Mouse (Mus musculus): Measurements from ENCODE around the gene Mylip.
A peak's percentile ranks its signal among the peaks of the same experiment; 100 is the strongest.

The Mylip gene

DNA sequence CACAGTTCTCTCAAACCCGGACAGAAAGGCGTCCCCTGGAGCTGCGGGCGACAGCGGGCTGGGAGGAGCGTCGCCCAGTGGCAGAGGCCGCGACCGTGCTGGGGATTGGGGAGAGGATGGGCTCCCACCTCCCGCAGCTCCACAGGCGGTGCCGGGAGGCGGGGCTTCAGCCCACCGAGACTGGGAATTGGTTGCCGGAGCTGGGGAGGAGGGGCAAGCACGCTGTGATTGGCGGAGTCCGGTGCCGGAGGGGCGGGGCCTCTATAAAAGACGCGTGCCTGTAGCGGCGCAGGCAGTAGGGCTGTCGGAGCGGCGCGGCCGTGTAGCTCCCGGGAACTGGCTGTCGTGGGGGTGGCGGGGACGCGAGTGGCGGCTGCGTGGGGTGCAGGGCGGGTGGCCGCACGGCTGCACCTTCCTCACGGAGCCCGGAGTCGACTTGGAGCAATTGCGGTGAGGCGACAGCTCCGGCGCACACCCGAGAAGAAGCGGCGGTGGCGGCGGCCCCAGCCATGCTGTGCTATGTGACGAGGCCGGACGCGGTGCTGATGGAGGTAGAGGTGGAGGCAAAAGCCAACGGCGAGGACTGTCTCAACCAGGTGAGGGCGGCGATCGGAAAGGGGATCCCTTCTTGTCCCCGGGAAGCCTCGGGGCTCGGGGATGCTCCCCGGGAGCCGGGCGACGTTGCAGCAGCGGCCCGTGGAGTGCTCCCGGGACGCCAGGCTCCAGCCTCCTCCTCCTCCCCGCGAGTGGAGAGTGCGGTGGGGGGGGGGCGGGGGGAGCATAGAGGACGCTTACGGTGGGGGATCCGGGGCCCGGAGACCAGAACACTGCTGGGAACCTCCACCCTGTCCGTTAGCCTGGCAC is at the start of gene Mylip:
Gene Mylip, plus strand, starts transcription at position 295 of the 864 bp plus-strand sequence.
- DNase-seq (ENCODE audit: low spot score in 2 of 2) = peak; percentile 99 to 100

DNA sequence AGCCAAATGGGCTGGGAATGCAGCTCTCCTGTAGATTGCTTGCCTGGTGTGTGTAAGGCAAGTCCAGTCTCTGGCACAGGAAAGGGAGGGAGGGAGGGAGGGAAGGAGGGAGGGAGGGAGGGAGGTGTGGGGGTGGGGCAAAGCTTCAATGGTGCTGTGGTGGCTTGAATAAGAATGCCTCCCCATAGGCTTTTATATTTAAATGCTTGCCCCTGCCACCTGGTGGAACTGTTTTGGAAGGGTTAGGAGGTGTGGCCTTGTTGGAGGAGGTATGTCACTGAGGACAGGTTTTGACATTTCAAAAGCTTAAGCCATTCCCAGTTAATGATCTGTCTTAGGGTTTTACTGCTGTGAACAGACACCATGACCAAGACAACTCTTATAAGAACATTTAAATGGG is 47.6 kb upstream of the Mylip start:
- no peak for DNase-seq (ENCODE audit: low spot score in 2 of 2)

DNA sequence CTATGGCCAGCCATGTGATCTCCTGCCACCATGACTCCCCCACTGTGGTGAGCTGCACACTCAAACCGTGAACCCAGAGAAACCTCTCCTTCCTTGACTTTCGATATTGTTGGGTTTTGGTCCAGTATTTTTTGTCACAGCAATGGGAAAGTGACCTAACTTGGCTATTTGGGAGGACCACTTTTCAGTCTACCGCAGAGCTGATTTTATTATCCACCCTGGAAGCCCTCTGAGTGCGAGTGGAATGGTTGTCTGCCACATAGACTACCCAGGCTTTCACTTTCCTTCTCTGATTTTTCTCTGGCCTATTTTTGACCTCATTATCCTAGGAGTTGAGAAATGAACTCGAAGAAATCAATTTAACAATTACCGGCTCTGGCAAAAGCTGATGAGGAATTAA is 46.0 kb upstream of the Mylip start:
- DNase-seq (ENCODE audit: low spot score in 2 of 2) = no peak

DNA sequence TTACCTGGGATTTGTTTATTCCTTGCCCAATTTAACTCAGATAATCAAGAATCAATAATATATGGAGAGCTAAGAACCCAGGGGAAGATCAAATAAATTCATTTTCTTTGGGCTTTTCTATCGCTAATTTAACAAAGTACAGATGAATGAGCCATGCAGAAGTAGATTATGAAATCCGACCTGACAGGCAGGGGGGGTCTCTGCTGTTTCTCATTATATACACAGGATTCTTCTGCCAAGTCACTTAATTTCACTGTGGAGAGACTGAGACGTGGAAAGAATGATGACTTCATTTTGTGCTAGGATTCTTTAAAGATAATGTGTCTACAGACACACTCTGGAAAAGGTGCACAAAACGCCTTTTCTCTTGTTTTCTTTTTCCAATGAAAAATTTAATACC is 45.6 kb upstream of the Mylip start:
- no peak for DNase-seq (ENCODE audit: low spot score in 2 of 2)

DNA sequence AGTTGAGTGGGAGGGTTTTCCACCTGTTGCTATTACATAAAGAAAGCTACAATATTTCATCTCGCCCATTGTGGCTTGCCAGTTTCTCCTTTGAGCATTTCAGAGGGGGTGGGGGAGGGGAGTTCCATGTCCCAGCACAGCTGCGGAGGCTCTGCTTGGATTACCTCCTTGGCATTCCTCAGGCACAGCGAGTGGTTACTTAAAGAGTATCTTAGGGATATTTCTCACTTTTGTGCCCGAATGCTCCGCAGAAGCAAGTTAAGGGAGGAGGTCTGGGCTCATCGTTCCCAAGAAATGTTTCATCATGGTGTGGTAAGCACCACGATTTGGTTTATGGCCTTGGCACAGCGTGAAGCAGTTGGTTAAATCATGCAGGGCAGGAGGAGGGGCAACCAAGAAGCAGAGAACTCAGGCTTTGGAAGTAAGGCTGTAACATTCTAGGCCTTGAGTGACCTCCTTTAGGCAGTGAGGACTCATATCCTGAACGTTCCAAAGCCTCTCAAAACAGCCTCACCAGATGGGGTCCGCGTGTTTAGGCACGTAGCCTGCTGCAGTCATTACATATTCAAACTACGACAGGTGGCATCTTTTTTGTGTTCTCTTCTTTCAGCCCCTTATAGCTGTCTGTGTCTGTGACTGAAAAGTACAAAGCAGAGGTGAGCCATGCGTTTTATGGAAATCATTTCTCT is 43.9 kb upstream of the Mylip start:
- DNase-seq (ENCODE audit: low spot score in 2 of 2) = no peak

DNA sequence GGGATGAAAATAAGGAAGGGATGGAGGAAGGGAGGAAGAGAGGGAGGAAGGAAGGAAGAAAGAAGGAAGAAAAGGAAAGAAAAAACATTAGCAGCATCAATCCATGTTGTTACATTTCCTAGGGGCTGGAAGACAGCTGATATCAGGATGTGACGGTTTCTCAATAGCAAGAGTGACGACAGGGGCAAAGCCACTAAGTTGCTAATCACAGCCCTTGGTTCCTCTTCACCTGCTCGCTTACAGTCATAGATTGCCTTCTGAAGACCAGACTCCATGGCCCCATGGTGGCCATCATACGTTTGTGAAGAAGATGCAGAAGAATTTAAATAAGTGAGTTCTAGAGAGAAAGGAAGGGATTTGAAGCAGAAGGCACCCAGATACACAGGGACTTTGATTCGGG is 38.1 kb upstream of the Mylip start:
- DNase-seq (ENCODE audit: low spot score in 2 of 2) = no peak

DNA sequence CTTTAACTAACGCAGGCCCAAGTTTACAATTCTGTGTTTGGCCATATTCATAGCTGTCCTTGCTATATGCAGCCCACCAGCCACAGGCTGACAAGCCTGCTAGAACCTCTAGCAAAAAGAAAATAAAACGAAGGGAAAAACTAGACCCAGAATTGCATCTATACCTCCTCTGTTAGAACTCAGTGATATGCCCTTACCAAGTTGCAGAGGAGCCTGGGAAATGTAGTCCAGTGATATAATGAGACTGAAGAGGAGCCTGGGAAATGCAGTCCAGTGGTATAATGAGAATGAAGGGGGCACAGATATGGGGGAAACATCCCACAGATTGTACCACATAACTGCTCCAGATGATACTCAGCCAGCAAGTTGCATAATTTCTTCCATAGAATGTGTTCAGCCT is 34.7 kb upstream of the Mylip start:
- DNase-seq (ENCODE audit: low spot score in 2 of 2) = no peak

DNA sequence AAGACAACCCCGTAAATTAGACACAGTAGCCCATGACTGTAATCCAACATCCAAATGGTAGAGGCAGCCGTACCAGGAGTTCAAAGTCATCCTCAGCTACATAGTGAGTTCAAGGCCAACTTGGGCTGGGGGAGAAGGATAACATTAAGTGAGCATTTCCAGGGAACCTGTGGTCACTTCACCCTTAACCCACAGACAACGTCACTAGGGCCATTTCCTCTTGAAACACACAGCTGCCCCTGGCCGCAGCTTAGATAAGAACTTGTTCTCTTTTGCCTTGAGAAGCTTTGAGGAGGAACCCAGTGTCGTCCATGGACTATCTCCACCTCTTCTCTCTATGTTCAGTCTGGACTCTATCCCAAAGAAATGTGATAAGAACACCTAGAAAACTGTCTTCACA is 31.3 kb upstream of the Mylip start:
- DNase-seq (ENCODE audit: low spot score in 2 of 2) = no peak

DNA sequence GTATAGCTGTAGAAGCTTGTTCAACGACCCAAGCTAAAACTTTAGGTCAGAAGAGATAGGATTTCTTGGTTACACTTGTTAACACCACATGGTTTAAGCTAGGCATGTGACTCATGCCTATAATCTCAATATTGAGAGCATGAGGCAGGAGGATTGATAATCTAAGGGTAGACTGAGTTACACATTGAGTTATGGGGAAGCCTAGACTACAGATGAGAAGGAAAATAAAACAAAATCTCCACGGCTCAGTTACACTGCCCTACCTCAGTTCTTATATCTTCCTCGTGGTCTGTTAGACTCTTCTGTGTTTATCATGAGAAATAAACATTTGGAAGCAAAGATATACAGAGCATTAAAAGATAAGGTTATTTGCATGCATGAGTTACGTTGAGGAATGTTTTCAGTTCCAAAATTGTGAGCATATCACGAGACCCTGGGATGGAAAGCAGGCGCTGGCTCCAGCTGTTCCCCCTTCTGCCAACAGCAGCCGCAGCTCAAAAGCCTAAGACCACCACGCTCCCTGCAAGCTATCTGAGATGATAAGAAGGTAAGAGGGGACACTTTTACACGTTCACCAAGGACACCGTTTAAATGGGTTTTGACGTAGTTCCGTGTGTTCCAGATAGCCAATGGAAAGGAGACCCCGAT is 30.7 kb upstream of the Mylip start:
- DNase-seq (ENCODE audit: low spot score in 2 of 2) = no peak

DNA sequence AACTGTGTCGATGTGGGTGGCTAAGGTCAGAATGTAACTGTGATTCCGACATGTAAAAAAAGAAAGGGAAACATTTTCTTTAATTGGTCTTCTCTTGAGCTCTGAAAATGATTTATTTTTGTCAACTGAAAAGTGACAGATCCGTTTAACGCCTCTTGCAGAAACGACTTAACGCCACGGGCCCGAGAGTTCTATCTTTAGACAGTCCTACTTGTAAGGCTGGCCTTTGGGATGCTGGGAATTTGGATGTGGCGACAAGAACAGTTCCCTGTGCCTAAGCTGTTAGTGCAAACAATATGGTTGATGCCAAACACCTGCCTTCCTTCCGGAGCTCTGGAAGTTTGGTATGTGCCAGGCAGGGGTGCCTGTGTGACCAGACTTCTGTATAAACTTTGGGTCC is 23.8 kb upstream of the Mylip start:
- no peak for DNase-seq (ENCODE audit: low spot score in 2 of 2)

DNA sequence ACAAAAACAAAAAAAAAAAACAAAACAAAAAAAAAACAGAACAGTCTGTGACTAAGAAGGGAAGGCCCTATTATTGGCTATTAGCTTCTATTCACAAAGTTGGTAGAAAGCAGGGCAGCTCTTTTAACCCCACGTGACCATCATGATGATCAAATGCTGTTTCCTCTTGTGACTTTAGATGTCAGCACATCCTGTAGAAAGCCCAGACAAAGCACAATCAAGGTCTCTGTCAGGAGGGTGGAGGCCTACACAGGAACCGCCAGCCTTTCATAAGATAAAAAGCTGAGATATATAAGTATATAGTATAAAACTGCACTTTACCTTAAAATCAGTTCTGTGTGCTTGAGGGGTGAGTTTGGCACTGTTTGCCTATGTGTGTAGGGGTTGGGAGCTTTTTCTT is 17.9 kb upstream of the Mylip start:
- peak; percentile 25 to 33 for DNase-seq (ENCODE audit: low spot score in 2 of 2)

DNA sequence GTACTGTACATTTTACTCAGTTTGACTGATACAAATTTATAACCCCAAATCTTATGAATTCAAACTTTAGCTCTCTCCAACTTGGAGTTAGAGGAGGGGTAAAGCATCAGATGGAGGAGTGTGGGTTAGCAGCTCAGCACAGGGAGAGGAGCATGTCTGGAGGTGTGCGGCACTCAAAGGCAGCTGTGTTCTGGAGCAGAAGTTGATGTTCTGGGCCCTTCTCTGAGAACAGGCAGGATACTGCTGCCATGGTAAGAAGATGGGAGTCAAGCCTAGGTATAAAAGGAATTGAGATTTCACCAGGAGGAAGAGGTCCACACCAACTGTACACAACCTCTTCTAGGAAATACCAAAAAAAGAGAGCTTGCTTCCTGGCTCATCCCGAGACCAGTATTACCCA is 17.1 kb upstream of the Mylip start:
- no peak for DNase-seq (ENCODE audit: low spot score in 2 of 2)

DNA sequence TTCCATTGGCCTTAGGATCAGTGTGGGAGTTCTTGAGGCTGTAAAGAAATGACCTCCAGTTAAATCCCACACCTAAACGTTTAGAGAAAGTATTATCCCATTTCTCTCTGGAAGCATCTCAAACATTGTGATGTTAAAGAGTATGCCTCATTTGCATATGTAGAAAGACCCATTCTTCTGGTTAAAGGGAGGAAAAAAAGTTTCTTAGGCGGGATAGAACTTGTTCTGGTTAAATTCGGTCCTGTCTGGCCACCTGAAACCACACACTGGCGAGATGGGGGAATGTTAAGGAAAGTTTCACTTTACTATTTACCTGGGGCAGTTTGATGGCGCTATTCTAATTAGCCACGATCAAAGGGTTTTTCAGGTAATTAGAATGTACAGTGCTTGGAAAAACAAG is 14.7 kb upstream of the Mylip start:
- DNase-seq (ENCODE audit: low spot score in 2 of 2) = no peak

DNA sequence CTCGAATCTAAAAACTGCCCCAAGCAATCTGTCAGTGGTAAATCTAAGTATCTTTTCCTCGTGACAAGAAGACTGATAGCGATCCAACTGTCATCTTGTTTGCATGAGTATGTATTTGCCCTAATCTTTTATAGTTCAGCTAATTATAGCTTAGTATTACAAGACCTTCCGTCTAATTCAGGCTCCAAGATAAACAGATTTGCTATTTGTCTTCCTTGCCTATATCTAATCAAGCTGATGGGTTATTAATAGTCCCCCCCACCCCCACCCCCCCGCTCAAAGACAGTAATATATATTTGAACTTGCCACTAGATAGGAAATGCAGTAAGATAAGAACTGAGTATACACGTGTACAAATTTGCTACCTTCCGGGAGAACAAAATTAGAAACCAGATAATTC is 7.3 kb upstream of the Mylip start:
- no peak for DNase-seq (ENCODE audit: low spot score in 2 of 2)

DNA sequence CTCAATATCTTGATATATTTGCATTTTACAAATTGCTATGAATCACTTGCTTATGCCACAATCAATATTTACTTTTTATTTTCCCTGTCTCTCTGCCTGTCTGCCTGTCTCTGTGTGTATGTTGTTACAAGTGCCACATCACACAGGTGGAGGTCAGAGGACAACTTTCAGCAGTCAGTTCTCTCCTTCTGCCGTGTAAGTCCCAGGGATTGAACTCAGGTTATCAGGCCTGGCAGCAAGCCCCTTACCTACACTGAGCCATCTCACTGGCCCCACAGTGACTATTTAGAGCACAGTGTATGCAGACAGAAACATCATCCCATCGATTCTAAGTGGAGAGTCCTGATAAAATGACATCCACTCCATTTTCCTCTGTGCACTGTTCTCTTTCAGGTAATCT is 4.9 kb upstream of the Mylip start:
- no peak for DNase-seq (ENCODE audit: low spot score in 2 of 2)

DNA sequence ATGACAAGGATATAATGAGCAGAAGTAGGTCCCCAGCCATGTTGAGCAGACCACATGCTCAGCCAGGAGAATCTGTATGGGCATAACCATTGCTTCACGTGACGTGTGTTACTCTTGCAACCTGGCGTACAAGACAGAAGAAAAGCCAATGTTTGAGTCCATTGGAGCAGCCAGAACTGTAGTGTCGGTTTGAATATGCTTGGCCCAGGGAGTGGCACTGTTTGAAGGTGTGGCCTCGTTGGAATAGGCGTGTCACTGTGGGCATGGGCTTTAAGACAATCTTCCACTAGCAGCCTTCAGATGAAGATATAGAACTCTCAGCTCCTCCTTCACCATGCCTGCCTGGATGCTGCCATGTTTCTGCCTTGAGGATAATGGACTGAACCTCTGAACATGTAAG is 4.0 kb upstream of the Mylip start:
- DNase-seq (ENCODE audit: low spot score in 2 of 2) = no peak

DNA sequence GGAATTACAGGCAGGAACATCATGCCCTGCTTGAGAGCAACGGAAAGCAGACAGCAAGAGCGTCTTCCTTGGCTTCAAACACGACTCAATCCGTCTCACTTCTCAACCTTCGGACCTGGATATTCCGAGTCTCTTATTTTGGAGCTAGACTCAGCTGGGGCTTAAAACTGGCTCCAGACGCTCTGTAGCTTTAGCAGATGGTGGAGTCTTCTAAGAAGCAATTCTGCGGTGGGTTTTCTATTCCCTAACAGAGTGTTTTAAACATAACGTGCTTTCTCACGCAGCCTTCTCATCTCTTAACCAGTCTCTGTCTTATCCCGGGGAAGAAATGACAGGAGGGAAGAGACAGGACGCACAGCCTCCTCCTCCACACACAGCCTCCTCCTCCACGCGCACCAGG is 3.3 kb upstream of the Mylip start:
- no peak for DNase-seq (ENCODE audit: low spot score in 2 of 2)

DNA sequence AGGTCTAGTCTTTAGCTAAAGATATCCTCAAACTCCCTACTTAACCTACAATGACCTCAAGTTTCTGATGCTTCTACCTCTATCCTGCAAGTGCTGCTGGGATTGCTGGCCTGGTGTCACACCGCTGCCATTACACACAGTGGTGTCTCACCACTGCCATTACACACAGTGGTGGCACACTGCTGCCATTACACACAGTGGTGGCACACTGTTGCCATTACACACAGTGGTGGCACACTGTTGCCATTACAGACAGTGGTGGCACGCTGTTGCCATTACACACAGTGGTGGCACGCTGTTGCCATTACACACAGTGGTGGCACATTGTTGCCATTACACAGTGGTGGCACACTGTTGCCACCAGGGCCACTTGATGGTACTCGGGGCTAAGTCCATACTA is 2.3 kb upstream of the Mylip start:
- no peak for DNase-seq (ENCODE audit: low spot score in 2 of 2)

DNA sequence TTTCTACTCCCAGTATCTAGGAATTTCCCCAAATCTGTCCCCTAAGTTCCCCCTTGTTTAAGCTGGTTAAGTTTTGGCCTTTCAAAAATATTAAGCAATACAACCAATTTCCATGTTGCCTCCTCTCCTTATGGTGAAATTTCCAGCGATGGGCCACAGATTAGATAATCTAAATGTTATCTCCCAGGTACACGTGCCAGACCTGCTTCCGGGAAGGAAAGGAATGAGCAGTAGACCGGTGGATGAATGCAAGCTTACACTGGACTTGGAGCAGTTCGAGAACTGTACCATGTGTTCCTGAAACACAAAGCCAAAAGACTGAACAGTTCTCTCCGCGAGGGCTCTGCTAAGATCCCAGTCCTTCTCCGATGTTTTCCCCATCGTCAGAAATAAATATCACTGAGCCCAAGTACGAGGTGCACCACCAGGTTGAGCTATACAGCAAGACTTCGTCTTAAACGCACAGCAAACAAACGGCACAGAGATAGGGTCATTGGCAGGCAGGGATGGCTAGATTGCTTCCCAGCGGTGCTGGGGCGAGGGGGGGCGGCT is 1.2 kb upstream of the Mylip start:
- DNase-seq (ENCODE audit: low spot score in 2 of 2) = no peak

DNA sequence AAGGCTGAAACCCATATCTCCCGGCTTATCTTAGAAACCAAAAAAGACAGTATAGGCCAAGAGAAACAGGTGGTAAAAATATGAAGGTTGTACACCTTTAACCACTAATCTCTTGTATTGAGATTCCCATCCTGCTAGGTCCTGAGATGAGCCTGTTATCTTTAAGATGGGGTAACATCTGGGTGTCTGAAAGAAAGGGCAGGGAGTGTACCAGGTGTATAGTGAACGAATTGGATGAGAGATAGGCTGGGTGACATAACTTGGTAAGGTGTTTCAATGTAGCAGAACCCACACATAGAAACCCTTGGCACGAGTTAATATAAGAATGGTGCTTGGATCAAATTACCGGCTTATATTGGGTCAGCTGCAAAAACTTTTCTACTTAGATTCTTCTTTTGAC is 653 bp upstream of the Mylip start:
- DNase-seq (ENCODE audit: low spot score in 2 of 2) = no peak

DNA sequence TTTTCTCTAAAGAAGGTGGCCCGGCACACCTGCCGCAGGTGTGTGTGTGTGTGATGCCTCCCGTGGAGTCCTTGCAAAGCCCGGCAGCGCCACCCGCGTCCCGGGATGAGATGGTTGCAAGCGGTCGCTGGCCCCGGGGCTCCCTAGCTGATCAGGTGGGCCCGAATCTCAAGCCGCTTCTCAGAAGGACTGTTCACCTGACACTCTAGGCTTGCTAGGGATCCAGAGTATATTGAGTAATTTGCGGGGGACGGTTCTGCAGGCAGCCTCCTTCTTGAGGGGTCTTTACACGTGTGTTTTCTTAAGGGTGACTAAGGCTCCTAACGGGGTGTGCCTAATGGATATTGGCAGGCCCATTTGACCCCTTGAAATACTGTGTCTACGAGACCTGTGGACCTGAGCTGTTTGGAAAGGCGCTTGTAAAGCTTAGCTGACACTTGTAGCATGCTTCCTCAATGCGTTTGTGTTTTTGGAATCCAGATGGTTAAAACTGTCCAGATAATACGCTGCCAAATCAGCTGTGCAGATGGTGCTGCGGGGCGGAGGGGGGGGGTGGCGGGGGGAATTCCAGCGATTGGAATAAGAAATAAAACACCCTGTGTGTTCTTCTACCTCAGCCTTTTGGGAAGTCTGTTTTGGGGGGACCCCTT is 895 bp downstream of the Mylip start:
- DNase-seq (ENCODE audit: low spot score in 2 of 2) = peak; percentile 43 to 50
